Comparison of ENCODE assay signal across 23 mouse cellular contexts in the genomic region with DNA sequence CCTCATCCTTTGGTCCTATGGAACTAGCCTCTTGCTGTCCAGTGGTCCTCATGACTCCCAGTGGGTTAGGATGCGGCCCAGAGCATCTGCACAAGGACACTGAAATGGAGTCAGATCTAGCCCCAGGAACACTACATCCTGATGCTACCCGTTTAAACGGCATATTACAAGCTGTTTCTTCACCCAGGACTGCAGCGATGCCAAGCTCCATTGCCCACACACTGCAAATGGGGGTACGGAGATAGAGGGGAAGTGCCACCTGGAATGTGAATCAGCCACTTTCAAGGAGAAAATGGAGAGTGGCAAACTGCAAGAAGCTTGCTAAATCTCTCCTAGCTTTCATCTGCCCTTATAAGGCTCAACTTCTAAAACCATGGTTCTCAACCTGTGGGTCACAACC.
A peak's percentile ranks its signal among the peaks of the same experiment; 100 is the strongest.
DNase-seq lines count a peak whose midpoint lies in the region; ATAC-seq and TF ChIP-seq lines count a peak whose summit lies in the region.
"Had no signal": no experiment of that assay in that cellular context is flagged by ENCODE, and none has a peak within 500 bp of the region (broad histone marks: within the 10 kb centered on the region; RNA-seq: fewer than 3 reads in every experiment).

No protein-coding gene starts in this region.

- ATAC-seq in forebrain, postnatal 0 days: peak; percentile 10; the same call in 1 of the 2 replicates
- ATAC-seq in forebrain, embryonic 12.5 days (ENCODE audit: low FRiP score): no peak
- ATAC-seq: activated CD4-positive, CD25-positive, alpha-beta regulatory T cell, adult 4 months; forebrain, embryonic 15.5 days had no signal

- no peaks in the 10 kb centered on the region for H3K9me3 ChIP-seq in forebrain, postnatal 0 days (ENCODE audit: low read length)
- H3K9me3 ChIP-seq in forebrain, embryonic 12.5 days: no peaks in the 10 kb centered on the region
- H3K9me3 ChIP-seq: embryonic facial prominence, embryonic 12.5 days; embryonic facial prominence, embryonic 15.5 days; forebrain, embryonic 15.5 days; heart, embryonic 10.5 days; heart, embryonic 13.5 days; hindbrain, embryonic 12.5 days; hindbrain, embryonic 15.5 days had no signal

- H3K4me3 ChIP-seq in forebrain, postnatal 0 days (ENCODE audit: low read depth, low read length): no peak overlapping the region
- H3K4me3 ChIP-seq in forebrain, embryonic 12.5 days (replicated peaks): no peak overlapping the region
- H3K4me3 ChIP-seq: embryonic facial prominence, embryonic 12.5 days; embryonic facial prominence, embryonic 15.5 days; forebrain, embryonic 15.5 days; heart, adult 2 months; heart, embryonic 10.5 days; heart, embryonic 13.5 days; hindbrain, embryonic 12.5 days; hindbrain, embryonic 15.5 days had no signal

- intact Hi-C loops in left cerebral cortex, postnatal 36 days (cut with DNase I): no loop called here

- H3K4me1 ChIP-seq in forebrain, postnatal 0 days (ENCODE audit: insufficient read depth): no peaks in the 10 kb centered on the region
- H3K4me1 ChIP-seq in forebrain, embryonic 12.5 days: no peaks in the 10 kb centered on the region
- H3K4me1 ChIP-seq: embryonic facial prominence, embryonic 12.5 days; embryonic facial prominence, embryonic 15.5 days; forebrain, embryonic 15.5 days; heart, embryonic 10.5 days; heart, embryonic 13.5 days; hindbrain, embryonic 12.5 days had no signal

- H3K36me3 ChIP-seq in forebrain, postnatal 0 days (ENCODE audit: insufficient read depth): no peaks in the 10 kb centered on the region
- H3K36me3 ChIP-seq in forebrain, embryonic 12.5 days (replicated peaks): no peaks in the 10 kb centered on the region
- H3K36me3 ChIP-seq: embryonic facial prominence, embryonic 12.5 days; embryonic facial prominence, embryonic 15.5 days; forebrain, embryonic 15.5 days; heart, embryonic 10.5 days; heart, embryonic 13.5 days; hindbrain, embryonic 12.5 days; hindbrain, embryonic 15.5 days had no signal

- no peak for TF ChIP-seq CTCF in forebrain, postnatal 0 days (IDR thresholded peaks at IDR 0.05; ENCODE audit: low read depth)

- no peak overlapping the region for H3K27ac ChIP-seq in forebrain, postnatal 0 days (ENCODE audit: low read depth, low read length)
- H3K27ac ChIP-seq in forebrain, embryonic 12.5 days: no peak overlapping the region
- H3K27ac ChIP-seq: embryonic facial prominence, embryonic 12.5 days; embryonic facial prominence, embryonic 15.5 days; forebrain, embryonic 15.5 days; heart, adult 2 months; heart, embryonic 10.5 days; heart, embryonic 13.5 days; hindbrain, embryonic 12.5 days; hindbrain, embryonic 15.5 days had no signal

- H3K4me2 ChIP-seq in forebrain, postnatal 0 days (ENCODE audit: low read depth): no peak overlapping the region
- H3K4me2 ChIP-seq in forebrain, embryonic 12.5 days: no peak overlapping the region
- H3K4me2 ChIP-seq: embryonic facial prominence, embryonic 12.5 days; embryonic facial prominence, embryonic 15.5 days; forebrain, embryonic 15.5 days; heart, embryonic 13.5 days; hindbrain, embryonic 12.5 days; hindbrain, embryonic 15.5 days had no signal

- no peaks in the 10 kb centered on the region for H3K27me3 ChIP-seq in forebrain, postnatal 0 days (ENCODE audit: insufficient read depth, low read length)
- H3K27me3 ChIP-seq in forebrain, embryonic 12.5 days: no peaks in the 10 kb centered on the region
- H3K27me3 ChIP-seq: embryonic facial prominence, embryonic 12.5 days; embryonic facial prominence, embryonic 15.5 days; forebrain, embryonic 15.5 days; heart, embryonic 13.5 days; hindbrain, embryonic 12.5 days; hindbrain, embryonic 15.5 days had no signal

- no peak overlapping the region for H3K9ac ChIP-seq in forebrain, postnatal 0 days
- no peak overlapping the region for H3K9ac ChIP-seq in forebrain, embryonic 12.5 days
- H3K9ac ChIP-seq: embryonic facial prominence, embryonic 12.5 days; embryonic facial prominence, embryonic 15.5 days; forebrain, embryonic 15.5 days; heart, embryonic 13.5 days; hindbrain, embryonic 12.5 days; hindbrain, embryonic 15.5 days had no signal

- DNase-seq in forebrain, postnatal 0 days: no peak
- peak; percentile 15 for DNase-seq in layer of hippocampus, adult 11-12 months (ENCODE audit: low spot score)
- DNase-seq in layer of hippocampus, adult 9-11 months: no peak
- peak; percentile 5 to 30 for DNase-seq in left cerebral cortex, postnatal 36 days (ENCODE audit: low spot score in 2 of 2)
- no peak for DNase-seq in left cerebral cortex, adult 11 months (ENCODE audit: low spot score)
- peak; percentile 7 for DNase-seq in right cerebral cortex, postnatal 25 days
- DNase-seq in right cerebral cortex, postnatal 4 days: no peak
- DNase-seq: adrenal gland, adult 8-10 months; adrenal gland, postnatal 25 days; cerebellum, adult 18-20 months; cerebellum, adult 9-10 months; cerebellum, postnatal 25 days; gastrocnemius, postnatal 25 days; heart, adult 2 months had no signal

- WGBS in forebrain, postnatal 0 days: 91% methylated on average over 5 of the region's 5 CpGs
- WGBS in forebrain, embryonic 12.5 days: 93% methylated on average over 5 of the region's 5 CpGs

Comparison
In these comparisons a context has a peak if more than half of its experiments do, and no peak if none do; other contexts are left out.
1. DNase-seq: peak in layer of hippocampus, adult 11-12 months (single experiment), left cerebral cortex, postnatal 36 days (2 of 2) and right cerebral cortex, postnatal 25 days (single experiment); none in forebrain, postnatal 0 days (single experiment), layer of hippocampus, adult 9-11 months (single experiment), left cerebral cortex, adult 11 months (single experiment) and right cerebral cortex, postnatal 4 days (single experiment).